Mouse (Mus musculus): ENCODE measurements at regions not wholly inside any gene's neighbourhood (a gene's known extent, or its start where the extent isn't known, plus 50 kb on each side); places are given as distances from the start of the nearest gene placed in this dataset.

DNA sequence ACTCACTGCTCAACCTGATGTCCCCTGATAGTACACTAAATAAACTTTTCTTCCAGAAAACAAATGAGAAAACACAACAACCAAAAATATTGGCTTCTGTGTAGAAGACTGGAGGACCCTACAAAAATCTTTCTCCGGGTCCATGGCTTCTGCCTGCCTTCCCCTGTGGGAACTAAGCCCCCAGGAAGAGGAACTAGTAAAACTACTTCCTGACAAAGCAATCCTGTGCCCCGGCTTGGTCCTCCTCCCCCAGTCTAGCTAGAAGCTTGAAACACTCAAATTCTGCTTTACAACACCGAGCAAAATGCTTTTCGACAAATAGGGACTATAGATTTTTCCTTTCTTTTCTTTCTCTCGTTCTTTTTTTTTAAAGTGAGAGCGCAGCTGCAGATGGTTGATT, 51.3 kb upstream of the Mki67 start:
- no peak for DNase-seq (ENCODE audit: low read depth)

DNA sequence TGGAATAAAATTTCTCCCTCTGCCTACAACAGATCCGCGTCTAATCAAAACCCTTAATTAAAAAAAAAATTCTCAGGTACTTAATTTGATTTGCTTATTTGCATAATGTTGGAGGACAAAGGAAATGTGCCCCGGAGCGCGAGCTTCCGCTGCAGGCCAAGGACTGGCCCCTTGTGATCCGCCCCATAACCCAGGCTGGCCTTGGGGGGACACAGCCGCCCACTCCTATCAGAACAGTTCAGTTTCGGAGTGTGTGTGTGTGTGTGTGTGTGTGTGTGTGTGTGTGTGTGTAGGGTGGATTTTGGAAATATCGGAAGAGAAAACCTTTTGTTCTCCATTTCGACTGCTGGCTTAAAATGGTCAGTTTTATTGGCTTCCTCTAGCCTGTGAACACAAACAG, 51.9 kb upstream of the Mki67 start:
- no peak for DNase-seq (ENCODE audit: low read depth)

DNA sequence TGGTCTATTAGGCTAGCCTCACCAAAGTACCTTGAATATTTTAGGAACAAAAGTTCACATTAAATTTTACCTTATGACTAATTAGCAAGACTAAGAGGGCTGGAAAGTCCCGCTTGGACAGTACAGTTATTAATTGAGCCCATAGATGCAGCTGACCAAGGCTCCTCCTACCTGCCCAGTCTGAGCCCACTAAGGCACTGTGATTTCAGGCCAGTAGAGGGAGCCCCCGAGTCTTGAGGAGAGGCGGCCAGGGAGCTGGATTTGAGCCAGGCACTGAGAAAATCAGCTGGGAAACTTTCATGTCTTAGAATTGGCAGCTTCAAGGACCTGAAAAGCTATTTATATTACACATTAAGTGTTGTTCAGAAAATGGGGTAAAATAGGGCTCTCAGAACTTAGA, 52.4 kb upstream of the Mki67 start:
- DNase-seq (ENCODE audit: low read depth), result no peak

DNA sequence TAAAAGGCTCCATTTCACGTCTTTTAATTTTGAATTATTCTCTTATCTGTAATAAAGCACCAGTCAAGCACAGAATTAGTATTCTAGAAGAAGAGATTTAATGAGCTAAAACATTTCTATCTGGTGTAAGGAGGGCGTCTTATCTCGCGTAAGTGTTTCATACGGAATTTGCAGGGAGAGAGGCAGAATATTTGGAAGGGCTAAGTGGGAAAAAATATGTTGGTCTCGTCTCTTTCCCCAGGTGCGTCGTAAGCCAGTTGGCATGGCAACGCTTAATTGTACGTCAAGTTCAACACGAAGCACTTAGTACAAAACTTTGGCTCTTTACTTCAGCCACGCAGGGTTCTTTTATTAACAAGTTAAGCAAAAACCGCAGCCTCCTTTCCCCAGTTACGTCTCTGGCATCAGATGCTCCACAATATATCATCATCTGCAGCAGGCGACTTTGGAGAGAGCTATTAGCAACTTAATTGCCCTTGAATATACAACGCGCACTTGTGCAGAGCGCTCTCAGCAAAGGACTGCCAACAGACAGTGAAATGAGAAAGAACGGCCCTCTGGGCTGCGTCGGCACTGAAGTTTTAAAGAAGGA, 53.0 kb upstream of the Mki67 start:
- no peak for DNase-seq (ENCODE audit: low read depth)

DNA sequence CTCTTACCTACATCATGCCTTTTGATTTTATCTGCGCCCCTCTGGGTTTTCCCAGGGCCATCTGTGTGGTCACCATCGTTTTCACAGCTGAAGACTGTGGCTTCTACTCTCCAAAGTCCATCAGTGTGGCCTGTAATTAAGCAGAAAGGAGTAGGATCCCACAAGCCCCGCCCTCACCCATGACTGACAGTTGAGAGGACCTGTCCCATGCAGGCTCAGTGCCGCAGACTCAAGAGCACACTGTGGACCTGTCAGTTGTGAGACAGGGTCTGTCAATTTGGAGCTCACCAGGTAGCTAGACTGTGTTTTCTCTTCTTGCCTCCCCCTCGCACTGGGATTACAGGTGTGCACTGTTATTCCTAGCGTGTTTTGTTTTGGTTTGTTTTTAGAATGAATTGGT, 53.9 kb upstream of the Mki67 start:
- DNase-seq (ENCODE audit: low read depth), result no peak

DNA sequence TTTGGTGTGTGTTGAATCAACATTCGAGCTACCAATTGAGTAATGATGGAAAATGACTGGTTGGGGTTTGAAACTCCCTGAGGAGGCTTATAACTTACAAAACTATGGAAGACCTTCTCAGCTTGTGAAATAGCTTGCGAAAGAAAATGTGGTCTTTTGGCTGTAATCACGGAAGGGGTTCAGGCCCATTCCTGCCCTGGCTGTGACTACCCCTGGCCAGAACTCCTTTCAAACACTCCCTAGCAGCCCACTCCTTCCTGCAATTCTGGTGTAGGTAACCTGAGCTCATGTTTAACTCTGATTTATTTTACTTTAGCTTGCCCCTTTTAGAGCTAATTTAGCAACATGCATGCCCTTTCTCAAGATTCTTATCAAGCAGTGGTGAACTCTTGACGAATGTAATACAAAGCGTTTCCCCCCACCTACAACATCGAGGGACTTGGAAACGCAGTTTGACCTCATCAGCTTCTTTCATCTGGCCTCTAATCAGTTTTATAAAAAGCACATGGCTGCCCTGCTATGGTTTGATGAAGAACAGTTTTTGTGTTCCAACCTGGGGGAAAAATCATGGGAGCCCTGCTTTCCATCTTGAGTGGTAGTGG, 59.8 kb upstream of the Mki67 start:
- no peak for DNase-seq (ENCODE audit: low read depth)

DNA sequence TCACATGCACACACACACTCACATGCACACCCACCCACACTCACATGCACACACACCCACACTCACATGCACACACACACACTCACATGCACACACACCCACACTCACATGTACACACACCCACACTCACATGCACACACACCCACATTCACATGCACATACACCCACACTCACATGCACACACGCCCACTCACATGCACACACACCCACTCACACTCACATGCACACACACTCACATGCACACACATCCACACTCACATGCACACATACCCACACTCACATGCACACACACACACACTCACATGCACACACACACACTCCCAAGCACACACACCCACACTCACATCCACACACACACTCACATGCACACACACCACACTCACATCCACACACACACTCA, 74.0 kb upstream of the Mki67 start:
- no peak for DNase-seq (ENCODE audit: low read depth)

DNA sequence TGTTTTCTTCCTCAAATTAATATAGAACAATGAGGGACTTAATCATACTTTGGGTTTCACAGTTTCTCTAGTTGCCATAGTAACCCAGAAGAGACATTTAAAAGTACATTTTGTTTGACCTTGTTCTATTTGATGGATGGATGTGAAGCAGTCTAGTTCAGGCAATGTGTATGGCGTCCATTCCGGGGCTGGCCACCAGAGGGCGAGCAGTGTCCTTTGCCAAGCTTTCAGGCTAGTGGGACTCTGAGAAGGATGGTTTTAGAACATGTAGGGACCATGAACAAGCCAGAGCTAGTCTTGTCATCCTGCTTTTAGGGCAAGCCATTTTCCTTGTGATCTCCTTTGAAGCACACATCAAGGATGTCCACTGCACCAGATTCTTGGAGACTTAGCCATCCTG, 74.8 kb upstream of the Mki67 start:
- DNase-seq (ENCODE audit: low read depth), result no peak

DNA sequence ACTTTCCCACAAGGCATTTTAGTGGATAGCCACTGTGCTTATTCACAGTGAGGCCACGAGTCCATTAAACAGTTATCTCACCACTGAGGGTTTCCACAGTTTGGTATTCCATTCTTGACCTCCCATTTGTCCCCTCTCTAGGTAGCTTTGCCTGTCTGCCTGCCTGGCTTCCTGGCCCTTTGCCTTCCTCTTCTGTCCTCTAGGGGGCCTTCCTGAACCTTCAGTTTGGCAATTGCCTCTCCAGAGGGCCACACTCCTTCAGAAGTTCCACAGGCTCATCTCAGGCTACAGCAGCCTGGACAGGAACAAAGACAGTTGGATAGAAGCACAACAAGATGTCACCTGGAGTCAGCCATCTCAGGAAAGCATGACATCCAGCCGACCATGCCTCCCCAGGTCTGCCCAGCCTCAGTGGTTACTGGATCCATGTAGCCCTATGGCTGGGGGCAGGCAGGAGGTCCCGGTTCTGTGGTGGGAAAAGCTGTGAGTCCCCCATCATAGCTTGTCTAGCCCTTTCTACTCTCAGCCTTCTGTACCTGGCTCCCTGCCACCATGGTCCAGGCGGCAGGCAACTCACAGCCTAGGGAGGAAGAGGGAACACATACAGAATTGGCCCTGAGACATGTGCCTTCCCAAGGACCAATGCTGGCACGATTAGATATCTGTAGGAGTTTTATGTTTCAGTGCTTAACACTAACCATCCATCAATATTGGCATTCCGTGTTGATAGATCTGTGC, 76.0 kb upstream of the Mki67 start:
- no peak for DNase-seq (ENCODE audit: low read depth)

DNA sequence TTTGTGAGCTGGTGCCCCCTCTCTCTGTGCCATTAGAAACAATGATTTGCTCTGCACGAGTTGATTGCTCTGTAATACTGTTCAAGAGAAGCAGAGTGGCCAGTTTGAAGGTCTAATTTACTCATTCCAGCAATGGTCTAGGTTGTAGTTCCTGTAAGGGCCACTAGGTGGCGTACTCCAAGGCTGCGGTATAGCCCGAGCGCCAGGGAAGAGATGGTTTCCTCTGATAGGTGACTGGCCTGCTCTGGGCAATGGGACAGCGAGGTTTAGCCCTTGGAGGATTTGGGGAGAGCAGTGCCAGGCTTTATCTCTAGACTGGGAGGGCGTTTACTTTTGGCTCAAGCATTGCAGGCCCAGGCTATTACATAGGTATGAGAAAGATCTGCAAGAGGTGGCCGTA, 76.8 kb upstream of the Mki67 start:
- DNase-seq (ENCODE audit: low read depth), result no peak

DNA sequence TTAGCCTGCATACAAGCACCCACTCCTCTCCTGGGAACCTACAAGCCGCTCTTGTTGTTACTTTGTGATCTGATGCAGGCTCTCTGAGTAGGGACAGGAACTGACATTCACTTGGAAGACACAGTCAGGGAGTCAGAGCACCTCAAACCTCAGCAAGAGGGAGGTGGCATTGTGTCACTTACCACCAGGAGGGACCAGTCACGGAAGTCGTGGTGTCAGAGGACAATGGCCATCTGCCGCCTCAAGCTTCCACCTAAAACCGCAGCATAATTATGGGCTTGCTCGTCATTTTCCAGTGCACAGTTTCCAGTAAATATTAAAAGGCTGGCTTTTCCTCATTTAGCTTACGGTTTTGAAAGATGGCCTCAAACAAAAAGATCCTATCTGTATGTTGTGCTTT, 78.1 kb upstream of the Mki67 start:
- DNase-seq (ENCODE audit: low read depth), result no peak

DNA sequence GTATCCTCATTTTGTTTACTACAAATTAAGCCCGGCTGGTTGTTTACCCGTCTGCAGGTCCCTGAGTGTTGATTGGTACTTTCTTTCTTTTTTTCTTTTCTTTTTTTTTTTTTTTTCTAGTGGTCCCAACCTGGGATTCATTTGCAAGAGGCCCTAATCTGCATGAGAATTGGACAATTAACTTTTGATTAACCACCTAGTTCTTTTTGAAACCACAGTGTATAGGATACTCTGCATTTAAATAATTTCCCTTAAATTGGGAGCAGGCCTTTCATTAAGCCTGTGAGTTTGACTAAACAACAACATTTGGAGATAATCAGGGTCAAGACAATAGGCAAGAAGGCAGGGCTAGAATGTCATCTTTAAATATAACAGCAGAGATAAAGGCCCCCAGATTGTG, 78.5 kb upstream of the Mki67 start:
- DNase-seq (ENCODE audit: low read depth), result no peak

DNA sequence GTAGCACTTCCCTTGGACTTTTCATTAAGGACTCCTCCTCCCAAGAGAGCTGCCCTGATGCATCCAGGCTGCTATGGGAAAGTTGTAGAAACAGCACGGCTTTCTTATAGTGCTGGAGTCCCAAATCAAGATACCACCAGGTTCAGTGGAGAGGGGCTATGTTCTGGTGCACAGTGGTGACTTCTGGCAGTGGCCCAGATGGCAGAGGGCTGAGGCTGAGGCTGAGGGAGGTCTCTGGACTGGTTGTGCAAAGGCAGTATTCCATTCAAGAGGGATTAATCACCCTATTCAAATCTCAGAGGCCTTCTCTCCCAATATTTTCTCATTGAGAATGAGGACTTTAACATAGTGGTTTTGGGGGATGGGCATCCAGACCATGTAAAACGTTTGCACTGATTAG, 82.3 kb upstream of the Mki67 start:
- no peak for DNase-seq (ENCODE audit: low read depth)

DNA sequence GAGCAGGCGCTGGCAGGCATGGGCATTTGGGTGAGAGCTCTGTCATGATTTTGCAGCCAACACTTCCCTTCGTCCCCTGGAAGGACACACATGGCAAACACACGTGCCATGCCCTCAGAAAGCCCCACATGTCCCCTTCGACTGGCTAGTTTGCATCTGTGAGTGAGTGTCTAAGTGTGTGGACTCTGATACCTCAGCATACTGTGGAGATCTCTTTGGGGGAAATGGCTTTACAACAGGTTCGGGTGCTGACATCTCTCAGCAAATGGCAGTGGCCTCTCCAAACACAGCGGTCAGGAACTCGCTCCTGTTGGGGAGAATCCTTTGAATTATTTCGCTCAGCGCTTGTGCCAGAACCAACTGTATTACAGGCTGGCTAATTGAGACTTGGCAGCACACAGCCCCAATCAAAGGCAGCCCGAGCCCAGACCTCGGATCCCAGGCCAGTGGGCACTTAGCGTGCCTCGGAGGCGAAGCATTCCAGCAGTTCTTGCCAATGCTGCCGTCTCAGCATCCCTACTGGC, 86.5 kb upstream of the Mki67 start:
- no peak for DNase-seq (ENCODE audit: low read depth)

DNA sequence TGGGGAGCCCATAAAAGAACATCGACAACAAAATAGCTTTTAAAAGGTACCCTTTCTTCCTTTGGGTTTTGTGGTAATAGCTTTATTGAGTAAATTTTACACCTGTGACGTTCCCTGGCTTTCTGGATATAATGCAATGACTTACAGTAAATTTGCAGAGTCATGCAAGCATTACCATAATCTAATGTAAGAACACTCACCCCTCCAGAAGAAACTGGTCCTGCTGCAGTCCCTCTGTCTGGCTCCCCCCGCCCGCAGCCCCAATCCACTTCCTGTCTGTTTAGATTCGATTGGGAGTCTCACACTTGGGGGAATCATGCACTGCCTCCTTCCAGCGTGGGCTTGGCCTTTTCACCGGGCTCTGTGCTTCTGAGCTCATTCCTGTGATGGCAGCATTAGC, 88.6 kb upstream of the Mki67 start:
- no peak for DNase-seq (ENCODE audit: low read depth)

DNA sequence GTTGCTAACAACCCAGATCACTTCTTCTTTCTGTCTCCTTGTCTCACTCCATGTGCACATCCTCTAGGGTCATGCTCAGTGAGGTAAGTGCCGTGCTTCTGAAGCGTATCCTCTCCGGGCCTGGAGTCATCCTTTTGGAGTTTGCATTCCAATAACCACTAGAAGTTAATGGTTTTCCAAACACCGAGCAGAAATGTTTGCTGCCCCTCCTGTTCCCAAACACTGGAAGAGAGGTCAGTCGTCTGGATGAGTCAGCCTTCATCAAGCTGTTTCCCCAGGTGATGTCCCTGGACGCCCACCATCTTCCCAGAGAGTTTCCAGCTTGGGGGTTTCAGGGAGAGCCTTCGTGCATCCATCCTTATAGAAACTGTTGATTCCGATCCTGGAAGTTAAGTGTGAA, 90.0 kb upstream of the Mki67 start:
- no peak for DNase-seq (ENCODE audit: low read depth)

DNA sequence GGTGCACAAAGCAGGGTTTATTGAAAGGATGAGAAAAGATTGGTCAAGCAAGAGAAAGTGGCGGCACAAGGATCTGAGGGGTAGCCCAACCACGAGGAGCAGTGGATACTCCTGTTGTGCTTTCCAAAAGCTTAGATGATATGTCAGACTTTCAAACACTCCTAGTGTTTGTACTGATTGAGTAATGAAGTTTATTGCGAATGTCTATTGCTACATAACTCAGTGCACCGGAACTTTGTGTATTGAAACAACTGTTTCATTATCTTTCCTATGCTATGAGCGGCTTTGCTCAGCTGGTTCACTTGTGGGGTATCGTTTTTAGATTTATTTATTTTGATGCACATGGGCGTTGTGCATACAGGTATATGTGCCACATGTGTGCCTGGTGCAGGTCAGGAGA, 90.5 kb upstream of the Mki67 start:
- no peak for DNase-seq (ENCODE audit: low read depth)

DNA sequence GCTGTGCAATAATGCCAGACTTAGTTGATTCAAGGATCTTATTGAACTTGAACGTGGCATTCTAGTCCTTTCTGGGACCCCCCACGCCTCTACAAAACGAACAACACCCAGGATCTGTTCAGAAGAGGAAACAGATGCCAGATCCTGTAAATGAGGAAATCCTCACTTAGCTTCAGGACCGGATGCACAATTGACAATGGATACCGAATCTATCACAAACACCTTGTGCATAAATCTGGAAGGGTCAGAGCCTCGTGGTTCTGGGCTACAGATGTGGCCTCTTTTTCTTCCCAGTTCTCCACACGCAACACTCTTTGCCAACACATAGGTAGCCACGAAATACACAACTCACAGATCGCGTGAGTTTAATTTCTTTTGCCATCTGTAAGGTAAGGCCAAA, 93.0 kb upstream of the Mki67 start:
- no peak for DNase-seq (ENCODE audit: low read depth)

DNA sequence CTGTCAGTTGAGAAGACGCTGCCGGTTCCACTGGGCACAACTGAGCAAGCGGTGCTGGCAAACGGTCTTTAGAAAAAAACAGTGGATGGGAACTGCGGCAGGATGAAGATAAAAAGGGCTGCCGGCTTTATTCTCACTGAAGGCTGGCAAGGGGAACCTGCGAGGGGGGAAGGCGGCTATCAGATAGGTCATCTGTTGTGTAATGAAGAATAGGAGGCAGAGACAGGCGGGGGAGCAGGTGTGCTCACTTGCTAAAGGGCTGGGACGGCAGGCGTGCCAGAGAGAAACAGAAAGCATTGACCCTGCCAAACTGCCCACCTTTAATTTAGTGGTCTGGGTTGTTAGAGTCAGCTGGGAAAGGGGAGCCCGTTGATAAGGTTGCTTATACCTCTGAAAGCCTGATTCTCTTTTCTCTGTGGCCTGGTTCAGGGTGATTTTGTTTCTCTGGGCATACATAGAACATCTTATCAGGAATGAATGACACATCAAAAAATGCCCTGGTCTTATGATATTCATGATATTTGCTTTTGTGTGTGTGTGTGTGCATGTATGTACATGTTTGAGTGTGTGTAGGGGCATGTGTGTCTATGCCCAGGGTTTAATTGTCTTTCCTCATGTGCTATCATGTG, 93.7 kb upstream of the Mki67 start:
- DNase-seq (ENCODE audit: low read depth), result no peak

DNA sequence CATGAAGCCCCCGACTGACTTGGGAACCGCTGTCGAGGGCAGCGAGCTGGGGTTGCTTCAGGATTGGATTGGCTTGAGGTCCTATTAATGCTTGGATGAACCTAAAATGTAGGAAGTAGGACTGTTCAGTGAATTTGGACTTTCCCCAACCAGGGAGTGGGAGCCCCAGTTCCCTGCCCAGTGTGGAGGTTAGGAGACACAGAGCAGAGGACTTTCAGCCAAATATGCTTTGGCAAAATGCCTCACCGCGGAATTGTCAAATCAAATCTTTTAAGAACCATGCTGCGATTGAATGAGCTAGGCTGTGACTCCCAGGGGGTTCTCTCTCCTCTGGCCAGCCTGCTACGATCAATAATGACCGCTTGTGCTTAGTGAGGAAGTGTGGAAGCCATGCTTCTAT, 94.8 kb upstream of the Mki67 start:
- no peak for DNase-seq (ENCODE audit: low read depth)

DNA sequence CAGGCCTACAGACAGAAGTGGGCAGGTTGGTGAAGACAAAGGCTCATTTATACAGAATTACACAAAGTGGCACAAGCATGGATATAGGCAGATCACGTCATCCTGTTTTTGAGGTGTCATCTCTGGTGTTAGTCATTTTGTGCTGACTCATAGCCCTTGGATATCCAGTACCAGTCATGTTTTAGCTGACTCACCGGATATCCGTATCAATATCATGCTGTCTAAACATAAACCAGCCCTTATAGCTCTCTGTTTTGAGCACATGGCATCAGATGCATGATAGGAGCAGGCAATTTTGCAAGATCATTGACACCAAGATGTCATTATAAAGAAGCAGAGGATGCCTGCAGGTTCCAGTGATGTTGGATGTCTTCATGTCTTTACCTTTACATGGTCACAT, 97.5 kb upstream of the Mki67 start:
- DNase-seq (ENCODE audit: low read depth), result no peak

DNA sequence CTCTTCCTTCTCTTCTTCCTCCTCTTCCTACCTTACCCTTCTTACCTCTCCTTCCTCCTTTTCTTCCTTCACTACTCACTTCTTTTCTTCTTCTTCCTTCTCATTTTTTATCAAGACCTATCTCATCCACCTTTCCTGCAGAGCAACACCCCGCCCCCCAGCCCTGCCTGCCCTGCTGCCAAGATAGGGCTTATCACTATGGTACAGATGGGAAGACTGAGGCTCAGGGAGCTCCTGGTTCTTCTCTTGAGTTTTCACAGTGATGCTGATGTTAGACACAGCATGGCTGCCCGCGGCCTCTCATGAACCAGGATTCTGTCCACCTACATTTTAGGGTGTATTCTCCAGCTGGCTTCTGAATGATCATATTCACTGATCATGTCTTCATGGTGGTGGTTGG, 100.0 kb upstream of the Mki67 start:
- DNase-seq (ENCODE audit: low read depth), result no peak

DNA sequence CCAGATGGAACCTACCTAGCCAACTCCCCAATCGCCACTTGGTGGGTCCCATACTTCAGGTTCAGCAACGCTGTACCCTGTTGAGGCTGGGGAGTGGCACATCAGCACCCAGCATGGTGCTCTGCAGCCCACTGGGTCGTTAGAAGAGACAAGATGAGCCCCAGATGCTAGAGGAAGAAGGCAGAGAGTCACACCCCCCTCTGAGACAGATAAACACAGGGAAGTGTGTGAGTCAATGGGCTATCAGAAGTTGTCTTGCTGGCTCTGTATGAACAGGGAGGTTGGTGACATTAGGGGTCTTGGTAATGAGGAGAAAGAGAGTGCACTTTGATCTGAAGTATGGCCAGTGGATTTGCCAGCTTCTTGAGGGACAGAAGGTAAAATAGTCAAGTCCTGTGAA, 101.7 kb upstream of the Mki67 start:
- DNase-seq (ENCODE audit: low read depth), result no peak
